Mouse (Mus musculus): ENCODE measurements around the gene U2surp. TPM values are rescaled to one million over a fixed set of nuclear protein-coding genes. Genes with fewer than 3 reads are reported as not detected.

The U2surp gene
- polyA plus RNA-seq, 1 experiment = 12.0 TPM

DNA sequence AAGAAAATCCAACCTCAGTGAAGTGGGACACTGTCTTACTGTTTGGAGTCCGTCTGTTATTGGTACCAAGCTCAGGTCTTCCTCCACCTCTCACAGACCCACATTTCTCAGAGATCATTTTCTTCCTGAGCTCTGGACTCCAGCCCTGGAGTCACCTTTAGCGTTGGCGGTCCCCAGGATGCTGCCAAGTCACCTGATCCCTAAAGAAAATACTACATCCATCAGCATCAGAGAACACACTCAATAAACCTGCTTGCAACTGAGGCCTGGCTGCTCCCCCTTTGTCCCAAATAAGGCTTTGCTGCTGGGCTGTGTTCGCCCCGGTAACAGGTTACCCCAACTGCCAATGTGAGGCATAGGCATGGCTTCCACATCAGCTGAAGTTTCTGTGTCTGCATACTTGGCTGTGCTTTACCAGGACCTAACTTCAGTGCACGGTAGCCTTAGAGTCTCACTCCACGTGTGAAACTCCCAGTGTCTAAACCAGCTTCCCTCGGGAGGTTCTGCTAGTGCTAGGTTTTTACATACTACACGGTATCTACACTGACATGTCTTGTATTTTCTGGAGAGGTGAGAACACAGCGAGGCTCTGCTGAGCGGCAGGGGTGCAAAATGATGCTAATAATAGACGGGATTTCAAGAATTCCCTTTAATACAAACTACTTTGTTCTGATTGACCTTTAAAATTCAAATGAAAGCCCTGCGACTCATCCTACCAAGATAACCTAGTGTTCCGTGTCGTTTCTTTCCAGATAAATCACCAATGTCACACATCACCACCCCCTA, 38.0 kb upstream of the U2surp start:
- Histone ChIP-seq H3K4me3 (ENCODE audit: insufficient read depth, poor library complexity, severe bottlenecking) (no peak overlapping the region), H3K27me3 (ENCODE audit: control insufficient read depth, insufficient read depth, insufficient read length) (peaks cover 3% of the 10 kb centered on the region), H3ac (ENCODE audit: control insufficient read depth, insufficient read length, low read depth) (no peak overlapping the region), H3K79me2 (ENCODE audit: control insufficient read depth, insufficient read depth) (no peaks in the 10 kb centered on the region), H3K79me3 (ENCODE audit: low read depth) (no peaks in the 10 kb centered on the region), H3K36me3 (ENCODE audit: control insufficient read depth, insufficient read depth) (no peaks in the 10 kb centered on the region)
- TF ChIP-seq CEBPB (IDR thresholded peaks at IDR 0.05; ENCODE audit: low read depth) (no peak), CTCF (IDR thresholded peaks at IDR 0.05; ENCODE audit: control insufficient read depth, insufficient read depth, insufficient read length) (no peak), FOSL1 (IDR thresholded peaks at IDR 0.05; ENCODE audit: insufficient read depth, low read length, poor library complexity, severe bottlenecking) (no peak), MAX (IDR thresholded peaks at IDR 0.05) (no peak), MYOG (IDR thresholded peaks at IDR 0.05; ENCODE audit: control insufficient read depth, extremely low read depth, insufficient read length) (no peak), MYOD1 (IDR thresholded peaks at IDR 0.05; ENCODE audit: control insufficient read depth, insufficient read length, low read depth) (no peak), USF1 (IDR thresholded peaks at IDR 0.05; ENCODE audit: low read depth) (no peak)

DNA sequence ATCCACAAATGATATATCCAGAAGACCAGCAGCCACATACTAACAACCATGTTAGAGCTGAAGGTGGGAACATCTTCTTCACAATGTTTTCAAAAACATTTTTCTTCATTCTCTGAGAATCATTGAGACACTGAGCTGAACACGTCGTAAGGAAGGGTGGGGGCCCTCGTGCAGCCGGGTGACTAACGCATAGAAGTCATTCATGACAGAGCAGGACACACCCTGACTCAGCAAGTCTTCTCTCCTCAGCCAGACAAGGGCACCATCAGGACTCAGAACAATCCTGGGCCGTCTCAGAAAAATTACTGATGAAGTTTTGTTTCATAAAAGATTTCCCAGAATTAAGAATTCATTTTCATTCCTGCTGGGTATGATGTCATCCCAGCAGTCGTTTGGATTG, 34.9 kb upstream of the U2surp start:
- Histone ChIP-seq H3K27me3 (ENCODE audit: control insufficient read depth, insufficient read depth, insufficient read length) (no peaks in the 10 kb centered on the region), H3ac (ENCODE audit: control insufficient read depth, insufficient read length, low read depth) (no peak overlapping the region), H3K4me3 (ENCODE audit: insufficient read depth, poor library complexity, severe bottlenecking) (no peak overlapping the region), H3K36me3 (ENCODE audit: control insufficient read depth, insufficient read depth) (no peaks in the 10 kb centered on the region), H3K79me2 (ENCODE audit: control insufficient read depth, insufficient read depth) (no peaks in the 10 kb centered on the region), H3K79me3 (ENCODE audit: low read depth) (no peaks in the 10 kb centered on the region)
- TF ChIP-seq MAX (IDR thresholded peaks at IDR 0.05) (no peak), CEBPB (IDR thresholded peaks at IDR 0.05; ENCODE audit: low read depth) (no peak), USF1 (IDR thresholded peaks at IDR 0.05; ENCODE audit: low read depth) (no peak), FOSL1 (IDR thresholded peaks at IDR 0.05; ENCODE audit: insufficient read depth, low read length, poor library complexity, severe bottlenecking) (no peak), MYOD1 (IDR thresholded peaks at IDR 0.05; ENCODE audit: control insufficient read depth, insufficient read length, low read depth) (no peak)

DNA sequence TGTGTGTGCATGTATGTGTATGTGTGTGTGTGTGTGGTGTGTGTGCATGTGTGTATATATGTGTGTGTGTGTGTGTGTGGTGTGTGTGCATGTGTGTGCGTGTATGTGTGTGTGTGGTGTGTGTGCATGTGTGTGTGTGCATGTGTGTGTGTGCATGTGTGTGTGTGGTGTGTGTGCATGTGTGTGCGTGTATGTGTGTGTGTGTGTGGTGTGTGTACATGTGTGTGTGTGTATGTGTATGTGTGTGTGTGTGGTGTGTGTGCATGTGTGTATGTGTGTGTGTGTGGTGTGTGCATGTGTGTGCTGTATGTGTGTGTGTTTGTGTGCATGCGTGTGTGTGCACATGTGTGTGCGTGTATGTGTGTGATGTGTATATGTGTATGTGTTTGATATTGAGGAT, 32.8 kb upstream of the U2surp start:
- Histone ChIP-seq H3K79me3 (ENCODE audit: low read depth) (no peaks in the 10 kb centered on the region), H3K4me3 (ENCODE audit: insufficient read depth, poor library complexity, severe bottlenecking) (no peak overlapping the region), H3K36me3 (ENCODE audit: control insufficient read depth, insufficient read depth) (no peaks in the 10 kb centered on the region), H3K27me3 (ENCODE audit: control insufficient read depth, insufficient read depth, insufficient read length) (no peaks in the 10 kb centered on the region), H3K79me2 (ENCODE audit: control insufficient read depth, insufficient read depth) (no peaks in the 10 kb centered on the region), H3ac (ENCODE audit: control insufficient read depth, insufficient read length, low read depth) (no peak overlapping the region)
- TF ChIP-seq FOSL1 (IDR thresholded peaks at IDR 0.05; ENCODE audit: insufficient read depth, low read length, poor library complexity, severe bottlenecking) (no peak), MYOG (IDR thresholded peaks at IDR 0.05; ENCODE audit: control insufficient read depth, extremely low read depth, insufficient read length) (no peak), MYOD1 (IDR thresholded peaks at IDR 0.05; ENCODE audit: control insufficient read depth, insufficient read length, low read depth) (no peak), USF1 (IDR thresholded peaks at IDR 0.05; ENCODE audit: low read depth) (no peak), MAX (IDR thresholded peaks at IDR 0.05) (no peak), CEBPB (IDR thresholded peaks at IDR 0.05; ENCODE audit: low read depth) (no peak), CTCF (IDR thresholded peaks at IDR 0.05; ENCODE audit: control insufficient read depth, insufficient read depth, insufficient read length) (no peak)

DNA sequence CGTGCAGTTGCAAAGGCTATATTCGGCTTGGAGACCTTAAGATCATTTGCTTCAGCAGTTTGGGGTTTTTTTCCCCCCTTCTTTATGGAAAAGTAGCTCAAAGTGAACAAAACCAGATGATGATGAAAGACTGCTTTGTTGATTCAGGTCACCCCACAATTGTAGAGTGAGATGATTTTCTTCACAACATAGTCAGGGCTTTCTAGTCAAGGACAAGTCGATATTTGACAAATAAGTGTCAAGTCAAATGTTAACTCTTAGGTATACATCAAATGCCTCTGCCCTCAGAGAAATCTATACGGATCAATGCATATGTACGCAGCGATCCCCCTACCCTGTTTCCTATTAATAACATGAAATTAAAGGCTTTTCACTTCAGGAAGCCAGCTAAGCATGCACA, 30.7 kb upstream of the U2surp start:
- no peaks in the 10 kb centered on the region for H3K79me2 ChIP-seq (ENCODE audit: control insufficient read depth, insufficient read depth)
- no peaks in the 10 kb centered on the region for H3K36me3 ChIP-seq (ENCODE audit: control insufficient read depth, insufficient read depth)
- no peak overlapping the region for H3K4me3 ChIP-seq (ENCODE audit: insufficient read depth, poor library complexity, severe bottlenecking)
- H3ac ChIP-seq (ENCODE audit: control insufficient read depth, insufficient read length, low read depth) = no peak overlapping the region
- H3K79me3 ChIP-seq (ENCODE audit: low read depth) = no peaks in the 10 kb centered on the region
- no peaks in the 10 kb centered on the region for H3K27me3 ChIP-seq (ENCODE audit: control insufficient read depth, insufficient read depth, insufficient read length)
- TF ChIP-seq MYOG (IDR thresholded peaks at IDR 0.05; ENCODE audit: control insufficient read depth, extremely low read depth, insufficient read length) (no peak), USF1 (IDR thresholded peaks at IDR 0.05; ENCODE audit: low read depth) (no peak), MYOD1 (IDR thresholded peaks at IDR 0.05; ENCODE audit: control insufficient read depth, insufficient read length, low read depth) (no peak), FOSL1 (IDR thresholded peaks at IDR 0.05; ENCODE audit: insufficient read depth, low read length, poor library complexity, severe bottlenecking) (no peak)

DNA sequence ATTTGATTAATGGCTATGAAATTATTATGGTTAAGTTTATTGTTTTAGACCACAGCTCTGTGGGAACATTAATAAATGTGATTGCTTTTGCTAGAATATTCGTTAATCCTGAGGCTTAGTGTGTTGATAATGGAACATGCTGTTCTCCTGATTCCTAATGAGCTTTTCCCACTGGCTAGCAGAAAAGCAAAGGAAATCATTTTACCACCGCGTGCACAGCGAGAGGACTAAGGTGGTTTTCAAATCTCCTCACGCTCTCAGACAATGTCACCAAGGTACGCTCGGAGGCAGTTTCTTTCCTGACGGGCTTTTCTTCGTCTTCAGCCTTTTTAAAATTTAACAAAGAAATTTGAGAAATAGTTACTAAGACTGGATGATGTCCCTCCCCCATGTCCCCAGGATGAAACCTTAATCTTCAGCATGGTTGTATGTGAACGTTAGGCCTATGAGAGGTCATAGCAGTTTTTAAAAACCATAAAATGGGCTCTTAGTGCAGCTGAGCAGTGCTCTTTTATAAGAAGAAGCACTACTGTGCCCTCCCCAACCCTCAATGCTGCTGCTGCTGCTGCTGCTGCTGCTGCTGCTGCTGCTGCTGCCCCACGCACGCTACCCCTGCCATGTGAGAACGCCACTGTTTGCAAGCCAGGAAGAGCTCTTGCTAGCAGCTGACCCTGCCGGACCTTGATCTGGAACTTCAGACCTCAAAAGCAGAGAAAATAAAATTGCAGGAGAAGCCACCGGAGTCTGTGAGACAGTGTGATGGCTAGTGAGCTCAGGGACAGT, 30.0 kb upstream of the U2surp start:
- Histone ChIP-seq H3K4me3 (ENCODE audit: insufficient read depth, poor library complexity, severe bottlenecking) (no peak overlapping the region), H3ac (ENCODE audit: control insufficient read depth, insufficient read length, low read depth) (no peak overlapping the region), H3K79me2 (ENCODE audit: control insufficient read depth, insufficient read depth) (no peaks in the 10 kb centered on the region), H3K79me3 (ENCODE audit: low read depth) (no peaks in the 10 kb centered on the region), H3K36me3 (ENCODE audit: control insufficient read depth, insufficient read depth) (no peaks in the 10 kb centered on the region), H3K27me3 (ENCODE audit: control insufficient read depth, insufficient read depth, insufficient read length) (no peaks in the 10 kb centered on the region)
- no peak for TF ChIP-seq CTCF (IDR thresholded peaks at IDR 0.05; ENCODE audit: control insufficient read depth, insufficient read depth, insufficient read length)
- no peak for TF ChIP-seq USF1 (IDR thresholded peaks at IDR 0.05; ENCODE audit: low read depth)
- TF ChIP-seq FOSL1 (IDR thresholded peaks at IDR 0.05; ENCODE audit: insufficient read depth, low read length, poor library complexity, severe bottlenecking) = no peak
- no peak for TF ChIP-seq MAX (IDR thresholded peaks at IDR 0.05)
- no peak for TF ChIP-seq MYOD1 (IDR thresholded peaks at IDR 0.05; ENCODE audit: control insufficient read depth, insufficient read length, low read depth)
- TF ChIP-seq MYOG (IDR thresholded peaks at IDR 0.05; ENCODE audit: control insufficient read depth, extremely low read depth, insufficient read length) = no peak
- no peak for TF ChIP-seq CEBPB (IDR thresholded peaks at IDR 0.05; ENCODE audit: low read depth)
